Mouse (Mus musculus) urinary bladder, postnatal 4 days (tissue): ENCODE results near the gene Medag.
A peak's percentile ranks its signal among the peaks of the same experiment; 100 is the strongest.

Experiments used
- DNase-seq, 2 experiments: peaks; one replicate each; pipeline ENCODE4 v3.0.0; 2021 to 2022; ENCODE audit warnings: low spot score in 2 of 2

The Medag gene

GRCm38 (mm10) chr5:149428810-149429255 lies 17.3 kb downstream of the Medag start:
- DNase-seq: peak in 1 of 2 experiments; percentile 46

GRCm38 (mm10) chr5:149429541-149429940 lies 18.0 kb downstream of the Medag start:
- DNase-seq: no peak

- no peak for DNase-seq
Observed at GRCm38 (mm10) chr5:149430943-149431342, 19.4 kb downstream of the Medag start.

- DNase-seq: no peak
Observed at GRCm38 (mm10) chr5:149433618-149434017, 22.1 kb downstream of the Medag start.

GRCm38 (mm10) chr5:149434141-149434690 lies 22.7 kb downstream of the Medag start:
- no peak for DNase-seq

GRCm38 (mm10) chr5:149436541-149436940 lies 25.0 kb downstream of the Medag start:
- DNase-seq: no peak

GRCm38 (mm10) chr5:149437150-149437549 lies 25.6 kb downstream of the Medag start:
- no peak for DNase-seq

GRCm38 (mm10) chr5:149439531-149440179 lies 28.1 kb downstream of the Medag start, which contains the start of gene Tex26:
Gene Tex26 (plus strand): TSS chr5:149439660.
- DNase-seq: peak; percentile 64 to 75

GRCm38 (mm10) chr5:149440180-149440573 lies 28.6 kb downstream of the Medag start:
- peak; percentile 65 to 69 for DNase-seq

GRCm38 (mm10) chr5:149441646-149442276 lies 30.2 kb downstream of the Medag start:
- no peak for DNase-seq

- no peak for DNase-seq
Observed at GRCm38 (mm10) chr5:149442277-149442660, 30.7 kb downstream of the Medag start.

- DNase-seq: no peak
Observed at GRCm38 (mm10) chr5:149444451-149444850, 32.9 kb downstream of the Medag start.

- DNase-seq: no peak
Observed at GRCm38 (mm10) chr5:149446495-149446894, 34.9 kb downstream of the Medag start.

- no peak for DNase-seq
Observed at GRCm38 (mm10) chr5:149447733-149448132, 36.2 kb downstream of the Medag start.

GRCm38 (mm10) chr5:149449406-149449805 lies 37.9 kb downstream of the Medag start:
- DNase-seq: no peak

- DNase-seq: no peak
Observed at GRCm38 (mm10) chr5:149451209-149451681, 39.7 kb downstream of the Medag start.

GRCm38 (mm10) chr5:149454281-149454680 lies 42.7 kb downstream of the Medag start:
- peak in 1 of 2 experiments; percentile 69 for DNase-seq

GRCm38 (mm10) chr5:149456544-149456943 lies 45.0 kb downstream of the Medag start:
- no peak for DNase-seq

- DNase-seq: no peak
Observed at GRCm38 (mm10) chr5:149462071-149462470, 50.5 kb downstream of the Medag start.

GRCm38 (mm10) chr5:149465305-149465704 lies 53.8 kb downstream of the Medag start:
- DNase-seq: no peak

GRCm38 (mm10) chr5:149474142-149474541 lies 62.6 kb downstream of the Medag start:
- no peak for DNase-seq

GRCm38 (mm10) chr5:149474701-149475468 lies 63.3 kb downstream of the Medag start:
- no peak for DNase-seq
